Comparison of ENCODE assay signal across 8 mouse cellular contexts in the genomic region with DNA sequence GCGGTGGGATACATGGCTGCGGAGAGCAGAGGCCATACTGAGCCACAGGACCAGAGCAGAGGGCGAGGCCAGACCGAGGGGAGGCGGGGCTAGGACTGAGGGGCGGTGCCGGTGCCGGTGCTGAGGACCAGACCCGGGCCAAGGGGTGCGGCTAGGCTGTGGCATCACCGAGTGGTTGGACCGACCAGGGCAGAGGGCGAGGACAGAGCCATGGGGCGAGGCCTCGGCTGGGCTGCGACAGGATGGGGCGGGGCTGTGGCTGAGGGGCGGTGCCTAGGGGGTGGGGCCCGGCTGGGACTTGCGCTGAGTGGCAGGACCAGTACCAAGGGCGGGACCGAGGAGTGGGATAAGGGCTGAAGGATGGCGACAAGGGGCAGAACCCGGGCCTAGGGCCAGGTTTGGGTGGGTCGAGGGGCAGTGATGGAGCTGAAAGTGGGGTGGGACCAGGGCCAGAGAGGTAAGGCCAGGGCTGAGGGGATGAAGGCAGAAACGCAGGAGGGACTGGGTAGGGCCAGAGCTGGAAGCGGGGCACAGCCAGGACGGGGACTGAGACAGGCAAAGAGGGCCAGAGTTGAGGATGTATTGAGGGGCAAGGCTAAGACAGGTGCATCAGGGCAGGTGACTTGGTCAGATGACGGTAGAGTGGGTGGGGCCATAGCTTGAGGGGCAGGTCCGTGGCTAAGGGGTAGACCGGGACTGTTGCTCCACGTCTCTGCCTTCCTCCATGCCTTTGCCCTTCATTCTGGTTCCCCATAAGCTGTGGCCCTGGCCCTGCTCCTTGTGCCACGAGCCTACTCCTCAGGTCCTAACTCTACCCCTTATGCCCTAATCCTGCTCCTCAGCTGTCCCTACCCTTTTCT. TPM values are rescaled to one million over a fixed set of nuclear protein-coding genes. Genes with fewer than 3 reads are reported as not detected.
A peak's percentile ranks its signal among the peaks of the same experiment; 100 is the strongest.
DNase-seq lines count a peak whose midpoint lies in the region; ATAC-seq and TF ChIP-seq lines count a peak whose summit lies in the region.

No protein-coding gene starts in this region.

- H3K79me2 ChIP-seq in MEL (ENCODE audit: control insufficient read depth, insufficient read depth, low read length, poor library complexity): no peaks in the 10 kb centered on the region

- H3K36me3 ChIP-seq in MEL (ENCODE audit: control insufficient read depth in 1 of 2, insufficient read depth in 2 of 2, low read length in 2 of 2): peaks cover 0 to 3% of the 10 kb centered on the region in 2 experiments; a peak in 2 of 4 replicates
- H3K36me3 ChIP-seq in heart, embryonic 13.5 days: no peaks in the 10 kb centered on the region
- H3K36me3 ChIP-seq in kidney, embryonic 16.5 days (ENCODE audit: insufficient read depth, low read length): no peaks in the 10 kb centered on the region
- H3K36me3 ChIP-seq in lung, postnatal 0 days (ENCODE audit: insufficient read depth, low read length): no peaks in the 10 kb centered on the region

- no peak for TF ChIP-seq CTCF in MEL (IDR thresholded peaks at IDR 0.05 in 2 of 3, conservative IDR thresholded peaks at IDR 0.05 in 1 of 3; ENCODE audit: control insufficient read depth in 1 of 3, insufficient read depth in 1 of 3, low read depth in 2 of 3, low read length in 3 of 3, poor library complexity in 1 of 3, severe bottlenecking in 1 of 3)
- TF ChIP-seq CTCF in lung, postnatal 0 days (IDR thresholded peaks at IDR 0.05): no peak

- peak overlapping the region; percentile 23 to 54 for H3K4me3 ChIP-seq in MEL (ENCODE audit: control insufficient read depth in 1 of 2, insufficient read depth in 1 of 2, low read depth in 2 of 2, low read length in 2 of 2)
- peak overlapping the region; percentile 36 for H3K4me3 ChIP-seq in heart, embryonic 13.5 days
- peak overlapping the region; percentile 44 for H3K4me3 ChIP-seq in kidney, embryonic 16.5 days (ENCODE audit: low read length)
- H3K4me3 ChIP-seq in lung, postnatal 0 days (ENCODE audit: low read depth, low read length): peak overlapping the region; percentile 14; the same call in 1 of the 2 replicates

- ATAC-seq in heart, embryonic 13.5 days (ENCODE audit: extremely low read depth, insufficient number of reproducible peaks, low FRiP score, low TSS enrichment): peak; percentile 70
- peak; percentile 80 for ATAC-seq in kidney, embryonic 16.5 days (ENCODE audit: low FRiP score, low TSS enrichment)
- peak; percentile 86 for ATAC-seq in lung, postnatal 0 days

- no peak for TF ChIP-seq POLR2A in MEL (IDR thresholded peaks at IDR 0.05; ENCODE audit: control insufficient read depth in 1 of 2, insufficient read depth in 1 of 2, low read depth in 1 of 2, low read length in 2 of 2, poor library complexity in 1 of 2)

- TF ChIP-seq EP300 in MEL (IDR thresholded peaks at IDR 0.05; ENCODE audit: low read depth in 1 of 2, low read length in 2 of 2): no peak
- TF ChIP-seq EP300 in lung, postnatal 0 days (IDR thresholded peaks at IDR 0.05): no peak

- H3K4me2 ChIP-seq in heart, embryonic 13.5 days: peak overlapping the region; percentile 55
- peak overlapping the region; percentile 59 for H3K4me2 ChIP-seq in kidney, embryonic 16.5 days (replicated peaks; ENCODE audit: low read depth, low read length)
- H3K4me2 ChIP-seq in lung, postnatal 0 days (replicated peaks; ENCODE audit: low read depth, low read length): peak overlapping the region; percentile 30; the same call in 1 of the 2 replicates

- no peaks in the 10 kb centered on the region; a peak in 2 of 4 replicates for H3K27me3 ChIP-seq in MEL (ENCODE audit: control insufficient read depth in 1 of 2, insufficient read depth in 2 of 2, low read length in 2 of 2)
- peaks cover 100% of the 10 kb centered on the region for H3K27me3 ChIP-seq in heart, embryonic 13.5 days (replicated peaks)
- peaks cover 59% of the 10 kb centered on the region for H3K27me3 ChIP-seq in kidney, embryonic 16.5 days (ENCODE audit: insufficient read depth, low read length)
- peaks cover 19% of the 10 kb centered on the region for H3K27me3 ChIP-seq in lung, postnatal 0 days (replicated peaks; ENCODE audit: insufficient read depth, low read length)

- peaks cover 7 to 26% of the 10 kb centered on the region in 2 experiments for H3K4me1 ChIP-seq in MEL (ENCODE audit: control insufficient read depth in 1 of 2, insufficient read depth in 2 of 2, low read length in 2 of 2)
- H3K4me1 ChIP-seq in heart, embryonic 13.5 days: peaks cover 12% of the 10 kb centered on the region
- H3K4me1 ChIP-seq in kidney, embryonic 16.5 days (ENCODE audit: insufficient read depth, low read length): peaks cover 13% of the 10 kb centered on the region
- no peaks in the 10 kb centered on the region for H3K4me1 ChIP-seq in lung, postnatal 0 days (ENCODE audit: insufficient read depth, low read depth, low read length)

- TF ChIP-seq RAD21 in MEL (IDR thresholded peaks at IDR 0.05; ENCODE audit: low read depth, low read length): no peak

- H3K27ac ChIP-seq in MEL (ENCODE audit: control insufficient read depth, low read depth, low read length): no peak overlapping the region
- H3K27ac ChIP-seq in heart, embryonic 13.5 days (replicated peaks): no peak overlapping the region
- H3K27ac ChIP-seq in kidney, embryonic 16.5 days (ENCODE audit: low read length): no peak overlapping the region
- no peak overlapping the region for H3K27ac ChIP-seq in lung, postnatal 0 days (ENCODE audit: low read length)

- H3K9ac ChIP-seq in MEL (ENCODE audit: control insufficient read depth, low read depth, low read length, poor library complexity, severe bottlenecking): no peak overlapping the region
- 0 out of 2 replicates have a peak overlapping the region, but pooled peaks have one; percentile 24 for H3K9ac ChIP-seq in heart, embryonic 13.5 days
- H3K9ac ChIP-seq in kidney, embryonic 16.5 days (replicated peaks; ENCODE audit: low read length): no peak overlapping the region
- no peak overlapping the region for H3K9ac ChIP-seq in lung, postnatal 0 days (replicated peaks; ENCODE audit: low read depth)

- H3K9me3 ChIP-seq in MEL (replicated peaks; ENCODE audit: insufficient read depth, low read length): no peaks in the 10 kb centered on the region
- H3K9me3 ChIP-seq in heart, embryonic 13.5 days: no peaks in the 10 kb centered on the region
- H3K9me3 ChIP-seq in kidney, embryonic 16.5 days (ENCODE audit: low read length): no peaks in the 10 kb centered on the region
- H3K9me3 ChIP-seq in lung, postnatal 0 days (ENCODE audit: low read length): no peaks in the 10 kb centered on the region

- WGBS in heart, embryonic 13.5 days: 3% methylated on average over 33 of the region's 33 CpGs
- 3% methylated on average over 28 of the region's 33 CpGs for WGBS in kidney, embryonic 16.5 days
- 3% methylated on average over 29 of the region's 33 CpGs for WGBS in lung, postnatal 0 days

- DNase-seq in cerebellum, adult 11 months: peak; percentile 54
- no peak for DNase-seq in cerebellum, adult 8-10 months
- DNase-seq in MEL (ENCODE audit: low read depth, low spot score): peak; percentile 87
- DNase-seq in embryo, embryonic 10 days (ENCODE audit: low spot score): peak; percentile 81
- peak; percentile 78 for DNase-seq in lung, postnatal 0 days (ENCODE audit: low spot score)
- peak; percentile 84 for DNase-seq in retina, postnatal 1 day

TF ChIP-seq in MEL, 35 proteins besides CTCF, POLR2A, EP300 and RAD21 (continues in another document):
- TF ChIP-seq ZKSCAN1 (IDR thresholded peaks at IDR 0.05; ENCODE audit: low read depth, low read length): no peak
- no peak for TF ChIP-seq ETS1 (IDR thresholded peaks at IDR 0.05; ENCODE audit: low read depth, low read length)

RNA-seq across cellular contexts. Expression of a gene that starts 9.2 kb away (rescaled TPM):
- 2.0 and 3.6 TPM in 2 replicates for total RNA-seq in MEL (2012; rRNA removed)
- 1 to 10 TPM in 1 of 2 experiments, not detected in 1; 9.7 TPM for polyA plus RNA-seq in MEL (2012; ENCODE audit: insufficient read depth in 1 of 2, insufficient read length in 2 of 2, low read depth in 1 of 2, low replicate concordance in 2 of 2, missing spikeins in 1 of 2)
- 56.6 and 57.4 TPM in 2 replicates for polyA plus RNA-seq in heart, embryonic 13.5 days (2015; fragmentation: Nextera tagmentation; extraction: Ambion mirVana)
- polyA plus RNA-seq in kidney, embryonic 16.5 days (2015; fragmentation: Nextera tagmentation; extraction: Ambion mirVana): 87.8 and 92.0 TPM in 2 replicates
- 73.6 and 83.9 TPM in 2 replicates for polyA plus RNA-seq in lung, postnatal 0 days (2015; fragmentation: Nextera tagmentation; extraction: Ambion mirVana)

RNA-seq across cellular contexts. Expression of a gene that starts 17.9 kb away (rescaled TPM):
- 0.03 and 0.08 TPM in 2 replicates for total RNA-seq in MEL (2012; rRNA removed)
- under 1 TPM in 1 of 2 experiments, not detected in 1; 0.38 TPM for polyA plus RNA-seq in MEL (2012; ENCODE audit: insufficient read depth in 1 of 2, insufficient read length in 2 of 2, low read depth in 1 of 2, low replicate concordance in 2 of 2, missing spikeins in 1 of 2)
- 0.15 and 0.16 TPM in 2 replicates for polyA plus RNA-seq in heart, embryonic 13.5 days (2015; fragmentation: Nextera tagmentation; extraction: Ambion mirVana)
- polyA plus RNA-seq in kidney, embryonic 16.5 days (2015; fragmentation: Nextera tagmentation; extraction: Ambion mirVana): 0.29 and 0.67 TPM in 2 replicates
- 0.08 and 0.11 TPM in 2 replicates for polyA plus RNA-seq in lung, postnatal 0 days (2015; fragmentation: Nextera tagmentation; extraction: Ambion mirVana)

RNA-seq across cellular contexts. Expression of a gene that starts 31.6 kb away (rescaled TPM):
- 120 and 136 TPM in 2 replicates for total RNA-seq in MEL (2012; rRNA removed)
- 100 to 1,000 TPM; 215 to 276 TPM for polyA plus RNA-seq in MEL (2012; ENCODE audit: insufficient read depth in 1 of 2, insufficient read length in 2 of 2, low read depth in 1 of 2, low replicate concordance in 2 of 2, missing spikeins in 1 of 2)
- 51.7 and 53.8 TPM in 2 replicates for polyA plus RNA-seq in heart, embryonic 13.5 days (2015; fragmentation: Nextera tagmentation; extraction: Ambion mirVana)
- polyA plus RNA-seq in kidney, embryonic 16.5 days (2015; fragmentation: Nextera tagmentation; extraction: Ambion mirVana): 107 and 112 TPM in 2 replicates
- polyA plus RNA-seq in lung, postnatal 0 days (2015; fragmentation: Nextera tagmentation; extraction: Ambion mirVana): 40.7 and 46.7 TPM in 2 replicates

RNA-seq across cellular contexts. Expression of a gene that starts 35.3 kb away (rescaled TPM):
- total RNA-seq in MEL (2012; rRNA removed): 1.7 and 2.1 TPM in 2 replicates
- 1 to 10 TPM in 1 of 2 experiments, not detected in 1; 1.6 TPM for polyA plus RNA-seq in MEL (2012; ENCODE audit: insufficient read depth in 1 of 2, insufficient read length in 2 of 2, low read depth in 1 of 2, low replicate concordance in 2 of 2, missing spikeins in 1 of 2)
- polyA plus RNA-seq in heart, embryonic 13.5 days (2015; fragmentation: Nextera tagmentation; extraction: Ambion mirVana): 0.53 and 0.62 TPM in 2 replicates
- 1.5 and 1.7 TPM in 2 replicates for polyA plus RNA-seq in kidney, embryonic 16.5 days (2015; fragmentation: Nextera tagmentation; extraction: Ambion mirVana)
- 19.0 and 19.3 TPM in 2 replicates for polyA plus RNA-seq in lung, postnatal 0 days (2015; fragmentation: Nextera tagmentation; extraction: Ambion mirVana)

RNA-seq across cellular contexts. Expression of a gene that starts 59.4 kb away (rescaled TPM):
- total RNA-seq in MEL (2012; rRNA removed): 28.2 and 33.0 TPM in 2 replicates
- polyA plus RNA-seq in MEL (2012; ENCODE audit: insufficient read depth in 1 of 2, insufficient read length in 2 of 2, low read depth in 1 of 2, low replicate concordance in 2 of 2, missing spikeins in 1 of 2): 100 to 1,000 TPM in 1 of 2 experiments, 10 to 100 TPM in 1; 23.0 to 142 TPM
- polyA plus RNA-seq in heart, embryonic 13.5 days (2015; fragmentation: Nextera tagmentation; extraction: Ambion mirVana): 1.5 and 2.0 TPM in 2 replicates
- 0.70 and 0.98 TPM in 2 replicates for polyA plus RNA-seq in kidney, embryonic 16.5 days (2015; fragmentation: Nextera tagmentation; extraction: Ambion mirVana)
- 4.2 and 4.6 TPM in 2 replicates for polyA plus RNA-seq in lung, postnatal 0 days (2015; fragmentation: Nextera tagmentation; extraction: Ambion mirVana)
